Mouse (Mus musculus) cerebellum, adult 9-11 months (tissue): ENCODE results near the gene Tnni3k.
"Not testable (repeated sequence)": the region's sequence is repeated elsewhere in the genome, so short reads cannot be mapped to it uniquely, and the experiment has no call there.

ENCODE experiments used
- DNase-seq: peaks from one replicate; pipeline ENCODE4 v3.0.0; 2022

Tnni3k gene

DNA sequence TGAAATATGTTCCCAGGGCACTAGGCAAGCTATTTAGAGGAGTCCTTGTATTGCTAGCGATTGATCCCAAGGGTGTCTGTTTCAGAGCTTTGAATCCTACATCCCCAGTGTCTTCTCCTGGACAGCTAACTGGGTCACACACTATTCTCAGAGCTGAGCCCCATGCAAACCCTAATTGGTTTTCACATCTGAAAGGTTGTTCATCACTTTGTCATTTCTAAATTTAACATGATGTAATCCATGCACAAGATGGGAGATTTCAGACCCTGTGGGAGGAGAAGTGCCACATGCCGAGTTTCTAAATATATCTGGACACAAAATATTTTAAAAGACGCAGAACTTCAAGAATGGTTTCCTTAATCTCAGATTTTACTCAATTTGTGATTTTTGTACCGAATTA lies 230.5 kb downstream of the Tnni3k start:
- no peak for DNase-seq

- DNase-seq, result not testable (repeated sequence)
Observed at GRCm38 (mm10) chr3:154819684-154820083, 235.5 kb downstream of the Tnni3k start.

- peak; percentile 30 for DNase-seq
Observed at GRCm38 (mm10) chr3:154817732-154818131, 237.5 kb downstream of the Tnni3k start.

- DNase-seq, result no peak
Observed at GRCm38 (mm10) chr3:154816801-154817625, 238.2 kb downstream of the Tnni3k start.

- no peak for DNase-seq
Observed at GRCm38 (mm10) chr3:154816231-154816630, 239.0 kb downstream of the Tnni3k start.

- DNase-seq, result no peak
Observed at GRCm38 (mm10) chr3:154815606-154816005, 239.6 kb downstream of the Tnni3k start.

GRCm38 (mm10) chr3:154812893-154813292 lies 242.3 kb downstream of the Tnni3k start:
- DNase-seq, result no peak

DNA sequence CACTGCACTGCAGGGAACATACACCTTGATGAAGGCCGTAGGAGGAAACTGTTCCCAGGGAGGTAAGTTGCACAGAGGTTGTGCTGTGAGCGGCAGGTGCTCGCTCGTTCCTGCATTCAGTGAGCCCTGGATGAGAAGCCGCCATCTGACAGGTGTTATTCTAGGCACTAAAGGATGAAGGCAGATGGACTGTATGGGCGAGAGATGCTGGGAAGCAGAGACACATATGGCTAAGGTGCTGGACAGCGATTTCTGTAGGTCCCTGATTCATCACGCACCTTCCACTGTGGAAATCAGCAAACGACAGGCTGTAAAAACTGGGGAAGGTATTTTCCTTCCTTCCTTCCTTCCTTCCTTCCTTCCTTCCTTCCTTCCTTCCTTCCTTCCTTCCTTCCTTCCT lies 243.4 kb downstream of the Tnni3k start:
- no peak for DNase-seq

- DNase-seq, result no peak
Observed at GRCm38 (mm10) chr3:154811281-154811680, 243.9 kb downstream of the Tnni3k start.

GRCm38 (mm10) chr3:154810273-154810870 lies 244.8 kb downstream of the Tnni3k start:
- DNase-seq, result no peak

DNA sequence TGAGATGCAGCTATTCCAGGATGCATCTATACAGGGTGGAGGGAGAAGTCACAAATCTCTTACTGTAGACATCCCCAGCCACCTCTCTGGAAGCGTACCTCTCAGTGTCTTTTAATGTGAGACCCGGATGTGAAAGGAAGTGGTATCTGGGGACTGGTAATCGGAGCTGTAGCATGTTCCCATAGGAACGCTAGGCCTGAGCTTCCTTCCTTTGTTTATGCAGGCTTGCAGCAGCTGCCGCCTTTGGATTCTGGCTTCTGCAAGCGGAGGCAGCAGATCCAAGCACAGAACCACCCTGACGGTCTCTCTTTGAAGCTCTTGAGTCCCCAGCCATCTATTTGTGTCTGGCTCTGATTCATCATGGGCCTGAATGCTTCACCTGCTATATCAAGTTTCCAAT lies 248.6 kb downstream of the Tnni3k start:
- DNase-seq, result no peak

DNA sequence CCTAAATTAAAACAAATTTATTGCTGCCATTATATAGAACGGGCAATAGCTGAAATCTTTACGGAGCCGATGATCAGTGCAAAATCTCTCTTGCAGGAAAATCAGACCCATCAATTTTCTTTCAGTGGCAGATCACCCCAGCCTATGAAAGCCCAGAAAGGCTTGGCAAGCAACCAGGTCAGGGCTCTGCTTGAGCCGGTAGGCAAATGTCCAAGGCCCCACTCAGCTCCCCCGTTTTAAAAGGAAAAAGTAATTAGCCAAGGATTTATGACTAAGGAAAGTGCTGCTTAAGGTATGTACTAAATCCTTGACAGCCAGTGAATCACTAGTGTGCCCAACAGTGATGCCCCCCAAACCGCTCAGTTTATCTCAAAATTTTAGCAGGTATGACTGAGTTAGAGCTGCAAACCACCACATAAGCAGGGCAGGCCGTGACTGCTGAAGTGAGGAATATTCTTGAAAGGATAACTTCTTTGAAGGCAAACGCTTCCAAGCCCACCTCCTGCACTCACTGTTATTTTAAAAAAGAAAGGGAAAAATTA lies 254.2 kb downstream of the Tnni3k start:
- DNase-seq, result no peak

DNA sequence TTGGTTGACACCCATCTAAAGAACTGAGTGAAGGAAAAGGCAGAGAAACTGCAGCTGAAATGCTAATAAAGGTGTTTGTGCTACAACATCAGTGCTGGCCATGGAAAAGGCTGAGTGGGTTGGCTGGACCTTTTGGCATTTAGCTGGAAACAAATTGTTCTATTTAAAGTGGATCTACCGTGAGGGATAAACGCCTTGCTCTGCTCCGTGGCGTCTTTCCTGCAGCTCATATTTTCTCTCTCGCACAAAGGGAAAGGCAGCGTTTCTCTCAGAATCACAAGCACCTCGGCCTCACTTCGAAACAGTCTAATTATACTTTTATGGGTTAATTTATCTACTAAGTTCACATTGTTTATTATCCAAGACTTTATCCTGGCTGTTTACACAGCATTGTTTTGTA lies 254.8 kb downstream of the Tnni3k start:
- no peak for DNase-seq

- DNase-seq, result peak; percentile 8
Observed at GRCm38 (mm10) chr3:154798806-154799205, 256.4 kb downstream of the Tnni3k start.

- DNase-seq, result no peak
Observed at GRCm38 (mm10) chr3:154793571-154793970, 261.6 kb downstream of the Tnni3k start.

DNA sequence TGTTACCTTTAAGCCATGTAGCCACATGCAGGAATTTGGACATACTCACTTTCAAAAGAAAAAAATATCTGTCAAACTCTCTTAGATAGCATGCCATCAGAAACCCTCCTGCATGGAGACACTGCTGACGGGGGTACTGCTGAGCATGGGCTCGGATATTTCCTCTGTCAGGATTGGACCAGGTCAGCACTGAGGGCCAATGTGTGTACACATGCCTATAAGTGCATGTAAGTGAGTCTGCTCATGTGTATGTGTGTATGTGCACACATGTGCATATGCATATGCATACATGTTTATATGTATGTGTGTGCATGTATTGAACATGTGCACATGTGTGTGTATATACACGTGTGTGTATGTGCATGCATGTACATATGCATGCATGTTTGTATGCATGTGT lies 267.6 kb downstream of the Tnni3k start:
- no peak for DNase-seq

DNA sequence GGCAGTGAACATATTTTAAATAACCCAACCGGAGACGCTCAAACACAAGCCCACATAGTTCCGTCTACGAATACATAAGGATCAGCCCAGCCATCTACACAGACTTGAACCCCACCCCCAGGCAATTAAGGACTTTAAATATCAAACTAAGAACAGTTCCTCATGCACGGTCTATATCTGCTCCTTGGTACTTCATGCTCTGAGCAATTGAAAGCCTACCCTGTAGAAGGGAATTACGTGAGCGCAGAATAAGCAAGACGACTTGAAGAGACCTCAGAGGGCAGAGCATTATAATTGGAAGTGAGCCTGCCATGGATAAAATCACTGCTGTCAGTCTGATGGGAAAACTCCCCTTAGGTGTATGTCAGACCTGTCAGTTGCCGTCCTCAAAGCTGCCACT lies 268.9 kb downstream of the Tnni3k start:
- DNase-seq, result no peak

DNA sequence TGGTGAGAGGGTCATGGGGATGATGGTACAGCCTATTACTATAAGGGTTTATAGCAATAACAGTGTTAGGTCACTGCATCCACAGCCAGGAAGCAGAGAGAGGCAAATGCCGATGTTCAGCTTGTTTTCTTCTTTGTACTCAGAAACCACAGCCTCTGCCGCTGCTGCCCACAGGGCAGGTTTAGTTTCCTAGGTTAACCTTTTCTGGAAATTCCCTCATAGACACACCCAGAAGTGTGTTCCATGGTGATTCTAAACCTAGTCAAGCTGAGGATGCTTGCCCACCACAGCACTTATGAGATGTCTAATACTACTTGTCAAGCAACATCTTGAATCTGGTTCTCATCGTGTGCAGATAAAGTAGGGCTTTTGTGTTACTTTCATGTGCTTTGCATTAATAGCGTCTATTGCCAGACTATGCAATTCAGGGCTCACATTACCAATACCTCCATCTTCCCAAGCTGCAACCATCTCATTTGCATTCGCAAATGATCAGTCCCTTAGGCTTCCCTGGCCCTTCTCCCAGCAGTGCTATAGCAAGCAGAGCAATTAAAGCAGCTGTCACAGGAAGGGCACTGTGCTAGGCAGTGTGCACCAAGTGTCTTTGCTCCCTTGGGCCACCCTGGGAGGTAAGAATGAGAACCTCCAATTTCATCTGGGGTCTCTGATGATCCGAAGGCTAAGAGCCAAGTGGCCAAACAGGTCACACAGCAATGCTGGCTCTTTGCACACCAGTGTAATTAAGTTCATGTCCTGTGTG lies 276.2 kb downstream of the Tnni3k start:
- no peak for DNase-seq

DNA sequence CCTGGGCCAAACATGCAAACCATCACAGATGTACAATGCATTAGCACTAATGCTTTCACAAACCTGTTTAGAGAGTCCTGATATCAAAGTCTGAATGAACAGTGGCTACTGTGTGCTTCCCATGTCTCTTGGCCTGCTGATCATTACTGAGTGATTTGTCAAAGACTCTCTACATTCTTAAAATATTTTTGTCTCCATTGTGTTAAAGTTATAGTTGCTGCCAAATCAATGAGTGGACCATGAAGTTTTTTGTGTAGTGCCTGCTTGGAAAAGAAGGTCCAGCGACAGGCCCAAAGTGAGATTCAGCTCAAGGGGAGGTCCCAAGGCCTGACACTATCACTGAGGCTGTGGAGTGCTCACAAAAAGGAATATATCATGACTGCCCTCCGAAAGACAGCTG lies 283.6 kb downstream of the Tnni3k start:
- no peak for DNase-seq

DNA sequence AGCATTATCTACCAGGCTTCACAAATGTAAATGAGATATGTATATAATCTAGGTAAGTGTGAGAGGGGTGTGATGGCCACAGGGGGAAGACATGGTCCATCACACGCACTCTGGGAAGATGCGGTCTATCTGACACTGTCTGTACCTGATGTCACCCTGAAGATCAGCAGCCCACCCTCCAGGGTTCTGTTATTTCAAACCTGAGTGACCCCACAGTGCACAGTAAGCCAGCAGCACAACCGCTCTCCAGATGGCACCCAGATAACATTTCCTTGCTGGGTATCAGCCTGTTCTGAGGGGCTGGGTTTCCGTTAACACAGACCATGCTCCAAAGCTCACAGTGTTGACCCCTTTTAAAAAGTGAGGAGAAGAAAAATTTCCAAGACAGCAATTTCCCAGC lies 288.9 kb downstream of the Tnni3k start:
- no peak for DNase-seq

DNA sequence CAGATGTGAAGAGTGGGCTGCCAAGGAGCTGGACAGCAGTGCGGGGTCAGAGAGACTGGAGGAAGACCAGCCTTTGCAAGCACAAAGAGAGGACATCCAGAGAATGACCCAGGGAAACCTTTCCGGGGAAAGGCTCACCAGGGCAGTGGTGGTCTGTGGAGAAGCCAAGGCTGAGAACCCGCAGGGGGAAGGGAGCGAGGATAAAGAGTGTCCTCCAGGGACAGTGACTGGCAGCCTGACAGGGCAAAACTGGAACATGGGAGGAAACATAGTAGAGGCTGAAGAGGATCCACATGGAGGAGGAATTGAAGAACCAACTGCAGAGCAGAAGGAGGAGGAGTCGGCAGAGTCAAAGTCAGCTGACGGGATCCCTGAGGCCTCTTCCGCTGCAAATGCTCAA lies 291.1 kb downstream of the Tnni3k start:
- DNase-seq, result no peak

DNA sequence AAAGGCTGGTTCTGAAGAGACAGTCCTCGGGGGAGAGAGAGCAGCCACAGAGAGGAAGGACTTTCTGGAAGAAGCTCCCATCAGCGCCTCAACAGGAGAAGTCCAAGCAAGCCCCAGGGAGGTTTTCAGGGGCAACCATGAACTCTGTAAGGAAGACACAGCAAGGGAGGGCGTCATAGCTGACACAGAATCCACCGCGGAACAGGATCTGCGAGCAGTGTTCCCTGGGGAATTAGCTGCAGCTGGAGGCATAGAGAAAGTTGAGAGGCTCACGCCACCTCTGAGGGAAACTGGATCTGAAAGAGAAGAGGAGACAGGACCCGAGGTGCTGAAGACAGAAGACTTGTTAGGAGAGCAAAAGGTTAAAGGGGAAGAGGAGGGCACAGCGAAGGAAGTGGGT lies 291.8 kb downstream of the Tnni3k start:
- no peak for DNase-seq

DNA sequence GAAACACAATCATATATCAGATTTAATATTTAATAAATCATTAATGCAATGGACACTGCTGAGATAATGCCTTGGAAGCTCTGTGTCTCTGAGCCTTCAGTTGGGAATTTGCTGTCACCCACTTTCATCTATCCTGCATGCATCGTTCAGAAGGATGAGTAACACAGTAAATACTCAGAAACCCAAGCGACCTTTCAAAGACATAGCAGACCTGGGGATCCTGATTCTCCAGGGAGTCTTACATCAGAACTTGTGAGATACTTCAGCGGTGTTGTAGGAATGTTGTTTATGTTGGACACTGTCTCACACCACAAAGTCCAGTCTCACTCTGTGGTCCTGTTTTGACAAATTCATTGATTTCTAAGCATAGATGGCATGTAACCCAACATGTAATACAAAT lies 294.1 kb downstream of the Tnni3k start:
- no peak for DNase-seq

DNA sequence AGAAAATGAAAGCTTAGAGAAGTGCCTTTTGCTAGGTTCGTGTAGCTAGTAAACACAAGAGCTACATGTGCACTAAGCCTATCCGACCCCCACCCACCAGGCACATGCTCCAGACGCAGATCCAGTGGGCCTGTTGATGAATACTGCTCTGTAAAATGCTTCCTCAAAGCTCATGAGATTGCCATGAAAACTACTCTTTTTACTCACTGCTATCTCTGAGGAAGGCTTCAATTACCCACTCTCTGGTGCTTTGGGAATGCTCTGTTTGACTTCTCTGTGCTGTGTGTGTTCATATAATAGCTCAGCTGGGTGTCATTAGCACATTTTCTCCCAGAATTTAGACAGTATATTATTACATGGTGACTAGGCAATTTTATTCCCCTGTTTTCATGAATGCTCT lies 297.1 kb downstream of the Tnni3k start:
- no peak for DNase-seq
